Mouse (Mus musculus) macrophage (primary cell): Measurements from ENCODE around the gene Hgfac. TPM values are rescaled to one million over a fixed set of nuclear protein-coding genes. Genes with fewer than 3 reads are reported as not detected.

Experiments
- H3K27ac ChIP-seq: fragments of 350-480 bp; formaldehyde crosslinking; 2 replicates; pipeline ENCODE4 v1.9.0; 2021
- H3K36me3 ChIP-seq: fragments of 350-480 bp; formaldehyde crosslinking; 2 replicates; pipeline ENCODE4 v1.9.0; 2021; ENCODE audit errors: inconsistent target
- H3K4me3 ChIP-seq: fragments of 350-480 bp; formaldehyde crosslinking; 2 replicates; pipeline ENCODE4 v1.9.0; 2021; ENCODE audit errors: inconsistent target
- H3K79me2 ChIP-seq: fragments of 350-480 bp; formaldehyde crosslinking; 2 replicates; pipeline ENCODE4 v1.9.0; 2021; ENCODE audit errors: inconsistent target
- WGBS: methylation state at CpG from one replicate; pipeline ENCODE4 v1.1.7; 2026; ENCODE audit warnings: inconsistent platforms; ENCODE audit not compliant: missing documents; 5-methylcytosine and 5-hydroxymethylcytosine counted together
- polyA plus RNA-seq: library from polyadenylated mRNA; stranded (reverse); fragments of 250-400 nt; gene quantifications from 3 replicates; pipeline ENCODE4 v1.2.4, GENCODE M21; 2018; ENCODE audit warnings: inconsistent platforms
- total RNA-seq, 78 experiments: library from RNA; depleted of rRNA; stranded (reverse); fragments of 250-400 nt; gene quantifications; 1 replicate in 9 of 78; 2 replicates in 24 of 78; 3 replicates in 43 of 78; 4 replicates in 2 of 78; pipeline ENCODE4 v1.2.4; 2018; ENCODE audit warnings: inconsistent platforms in 56 of 78

The Hgfac gene
- total RNA-seq (2018; cell fraction: chromatin; rRNA removed): not detected
- total RNA-seq (2018; cell fraction: cytosol; rRNA removed): not detected
- under 1 TPM in 2 of 26 experiments, not detected in 24; 0.40 to 0.89 TPM for total RNA-seq (2018; cell fraction: nucleus; rRNA removed)
- not detected in 3 replicates for polyA plus RNA-seq

- no peaks in the 10 kb centered on the region for H3K79me2 ChIP-seq
- WGBS: 61% methylated on average over 6 of the region's 6 CpGs
- no peaks in the 10 kb centered on the region for H3K36me3 ChIP-seq
- no peak within 1 kb of the TSS for H3K27ac ChIP-seq
- no peak within 1 kb of the TSS for H3K4me3 ChIP-seq
Measured at GRCm38 (mm10) chr5:35041268-35041829, at the start of gene Hgfac. Gene Hgfac, plus strand, starts transcription at chr5:35041509.

- 46% methylated on average over 3 of the region's 3 CpGs for WGBS
- Histone ChIP-seq H3K27ac (no peak overlapping the region), H3K4me3 (no peak overlapping the region), H3K36me3 (no peaks in the 10 kb centered on the region), H3K79me2 (no peaks in the 10 kb centered on the region)
Measured at GRCm38 (mm10) chr5:34998754-34999153, 42.6 kb upstream of the Hgfac start.

GRCm38 (mm10) chr5:34999281-34999680 is 42.0 kb upstream of the Hgfac start:
- WGBS: 94% methylated on average over 6 of the region's 6 CpGs
- Histone ChIP-seq H3K4me3 (no peak overlapping the region), H3K79me2 (no peaks in the 10 kb centered on the region), H3K27ac (no peak overlapping the region), H3K36me3 (no peaks in the 10 kb centered on the region)

GRCm38 (mm10) chr5:35000323-35000722 is 41.0 kb upstream of the Hgfac start:
- H3K36me3 ChIP-seq: no peaks in the 10 kb centered on the region
- no peaks in the 10 kb centered on the region for H3K79me2 ChIP-seq
- H3K27ac ChIP-seq: no peak overlapping the region
- H3K4me3 ChIP-seq: no peak overlapping the region

- 42% methylated on average over 3 of the region's 3 CpGs for WGBS
- H3K79me2 ChIP-seq: no peaks in the 10 kb centered on the region
- no peak overlapping the region for H3K27ac ChIP-seq
- no peaks in the 10 kb centered on the region for H3K36me3 ChIP-seq
- H3K4me3 ChIP-seq: no peak overlapping the region
Measured at GRCm38 (mm10) chr5:35001144-35001543, 40.2 kb upstream of the Hgfac start.

- WGBS: 99% methylated on average over 7 of the region's 7 CpGs
- H3K27ac ChIP-seq: no peak overlapping the region
- no peaks in the 10 kb centered on the region for H3K79me2 ChIP-seq
- no peaks in the 10 kb centered on the region for H3K36me3 ChIP-seq
- no peak overlapping the region for H3K4me3 ChIP-seq
Measured at GRCm38 (mm10) chr5:35003611-35004162, 37.6 kb upstream of the Hgfac start.

GRCm38 (mm10) chr5:35004769-35005168 is 36.5 kb upstream of the Hgfac start:
- Histone ChIP-seq H3K27ac (no peak overlapping the region), H3K4me3 (no peak overlapping the region), H3K79me2 (no peaks in the 10 kb centered on the region), H3K36me3 (no peaks in the 10 kb centered on the region)
- WGBS: 100% methylated on average over 2 of the region's 2 CpGs

- H3K27ac ChIP-seq: no peak overlapping the region
- WGBS: 96% methylated on average over 3 of the region's 3 CpGs
- H3K36me3 ChIP-seq: no peaks in the 10 kb centered on the region
- no peak overlapping the region for H3K4me3 ChIP-seq
- H3K79me2 ChIP-seq: no peaks in the 10 kb centered on the region
Measured at GRCm38 (mm10) chr5:35005659-35006058, 35.6 kb upstream of the Hgfac start.

GRCm38 (mm10) chr5:35006599-35006998 is 34.7 kb upstream of the Hgfac start:
- Histone ChIP-seq H3K79me2 (no peaks in the 10 kb centered on the region), H3K4me3 (no peak overlapping the region), H3K27ac (no peak overlapping the region), H3K36me3 (no peaks in the 10 kb centered on the region)
- 94% methylated on average over 2 of the region's 2 CpGs for WGBS

- WGBS: 93% methylated on average over 4 of the region's 4 CpGs
- H3K79me2 ChIP-seq: no peaks in the 10 kb centered on the region
- no peaks in the 10 kb centered on the region for H3K36me3 ChIP-seq
- H3K27ac ChIP-seq: no peak overlapping the region
- no peak overlapping the region for H3K4me3 ChIP-seq
Measured at GRCm38 (mm10) chr5:35009163-35009562, 32.1 kb upstream of the Hgfac start.

- no peak overlapping the region for H3K4me3 ChIP-seq
- no peak overlapping the region for H3K27ac ChIP-seq
- 94% methylated on average over 5 of the region's 5 CpGs for WGBS
- H3K36me3 ChIP-seq: no peaks in the 10 kb centered on the region
- no peaks in the 10 kb centered on the region for H3K79me2 ChIP-seq
Measured at GRCm38 (mm10) chr5:35010656-35011055, 30.7 kb upstream of the Hgfac start.

GRCm38 (mm10) chr5:35011156-35011923 is 30.0 kb upstream of the Hgfac start:
- no peaks in the 10 kb centered on the region for H3K36me3 ChIP-seq
- H3K79me2 ChIP-seq: no peaks in the 10 kb centered on the region
- H3K27ac ChIP-seq: no peak overlapping the region
- H3K4me3 ChIP-seq: no peak overlapping the region
- WGBS: 99% methylated on average over 6 of the region's 6 CpGs

- 93% methylated on average over 6 of the region's 6 CpGs for WGBS
- H3K27ac ChIP-seq: no peak overlapping the region
- no peaks in the 10 kb centered on the region for H3K79me2 ChIP-seq
- no peak overlapping the region for H3K4me3 ChIP-seq
- H3K36me3 ChIP-seq: no peaks in the 10 kb centered on the region
Measured at GRCm38 (mm10) chr5:35014036-35014435, 27.3 kb upstream of the Hgfac start.

- no peaks in the 10 kb centered on the region for H3K79me2 ChIP-seq
- 96% methylated on average over 8 of the region's 9 CpGs for WGBS
- no peaks in the 10 kb centered on the region for H3K36me3 ChIP-seq
- no peak overlapping the region for H3K4me3 ChIP-seq
- H3K27ac ChIP-seq: no peak overlapping the region
Measured at GRCm38 (mm10) chr5:35019673-35020300, 21.5 kb upstream of the Hgfac start.
